Mouse (Mus musculus): ENCODE results near the gene Gle1. TPM values are rescaled to one million over a fixed set of nuclear protein-coding genes. Genes with fewer than 3 reads are reported as not detected.

Gene Gle1
- polyA plus RNA-seq, 1 experiment from 2014 or later: 43.1 TPM

DNA sequence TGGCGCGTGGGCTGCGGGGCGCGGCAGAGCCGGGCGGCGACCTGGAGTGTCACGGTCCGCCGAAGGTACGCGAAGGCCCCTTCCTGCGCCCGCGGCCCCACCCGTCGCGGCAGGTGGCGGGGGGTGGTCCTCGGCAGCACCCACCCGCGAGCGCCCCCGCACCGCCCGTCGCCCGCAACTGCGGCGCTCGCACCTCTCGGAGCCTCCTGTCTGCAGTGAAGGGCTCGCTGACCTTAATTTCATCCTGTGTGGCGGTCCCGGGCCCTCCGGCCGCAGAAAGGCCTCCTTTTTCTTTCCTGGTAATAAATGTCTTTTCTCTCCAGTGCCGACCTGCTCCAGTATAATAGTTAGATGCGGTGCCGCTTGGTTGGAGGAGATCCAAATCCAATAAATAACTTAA, 30.7 kb downstream of the Gle1 start:
- H3K4me2 ChIP-seq: peak overlapping the region; percentile 82
- peaks cover 12% of the 10 kb centered on the region for H3K4me1 ChIP-seq
- H3K27me3 ChIP-seq (replicated peaks): peaks cover 83% of the 10 kb centered on the region
- peak overlapping the region; percentile 27; the same call in 1 of the 2 replicates for H3K27ac ChIP-seq
- peak overlapping the region; percentile 73 for H3K9ac ChIP-seq
- peak overlapping the region; percentile 63 for H3K4me3 ChIP-seq
- ATAC-seq: no peak
- H3K36me3 ChIP-seq: no peaks in the 10 kb centered on the region
- no peaks in the 10 kb centered on the region for H3K9me3 ChIP-seq (replicated peaks)
- WGBS (ENCODE audit: insufficient replicate concordance): 3% methylated on average over 41 of the region's 41 CpGs

GRCm38 (mm10) chr2:29966826-29967225, 31.6 kb downstream of the Gle1 start:
- Histone ChIP-seq H3K36me3 (no peaks in the 10 kb centered on the region), H3K27ac (no peak overlapping the region), H3K4me3 (peak overlapping the region; percentile 63; the same call in 1 of the 2 replicates), H3K9ac (no peak overlapping the region), H3K4me1 (peaks cover 16% of the 10 kb centered on the region), H3K4me2 (peak overlapping the region; percentile 82), H3K9me3 (replicated peaks) (no peaks in the 10 kb centered on the region), H3K27me3 (replicated peaks) (peaks cover 84% of the 10 kb centered on the region)
- WGBS (ENCODE audit: insufficient replicate concordance): 67% methylated on average over 2 of the region's 2 CpGs
- ATAC-seq: no peak

DNA sequence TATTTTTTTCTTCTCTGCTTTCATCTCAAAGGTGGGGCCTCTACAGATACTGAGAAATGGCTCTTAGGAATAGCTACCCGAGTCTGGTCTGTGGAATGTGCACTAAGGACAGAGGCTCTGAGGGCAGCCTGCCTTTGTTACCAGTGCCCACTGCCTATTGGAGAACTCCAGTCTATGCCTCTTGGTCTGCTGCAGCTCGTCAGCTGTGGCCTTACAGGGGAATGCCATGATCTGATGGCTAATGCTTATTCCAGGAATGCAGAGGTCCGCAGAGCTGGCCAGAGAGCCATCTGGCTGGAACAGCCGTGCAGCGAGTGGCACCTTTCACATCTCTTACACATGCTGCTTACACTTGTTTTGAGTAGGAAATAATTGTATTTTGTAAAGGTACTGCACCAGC, 32.5 kb downstream of the Gle1 start:
- ATAC-seq: no peak
- Histone ChIP-seq H3K9me3 (replicated peaks) (no peaks in the 10 kb centered on the region), H3K27ac (no peak overlapping the region), H3K36me3 (no peaks in the 10 kb centered on the region), H3K4me1 (peaks cover 25% of the 10 kb centered on the region), H3K4me3 (no peak overlapping the region), H3K27me3 (replicated peaks) (peaks cover 78% of the 10 kb centered on the region), H3K9ac (no peak overlapping the region), H3K4me2 (no peak overlapping the region)
- 68% methylated on average over 5 of the region's 5 CpGs for WGBS (ENCODE audit: insufficient replicate concordance)

- Histone ChIP-seq H3K27me3 (replicated peaks) (peaks cover 70% of the 10 kb centered on the region), H3K9ac (no peak overlapping the region), H3K4me2 (no peak overlapping the region), H3K4me3 (no peak overlapping the region), H3K9me3 (replicated peaks) (no peaks in the 10 kb centered on the region), H3K27ac (no peak overlapping the region), H3K36me3 (no peaks in the 10 kb centered on the region), H3K4me1 (peaks cover 31% of the 10 kb centered on the region)
- ATAC-seq: no peak
- 66% methylated on average over 5 of the region's 5 CpGs for WGBS (ENCODE audit: insufficient replicate concordance)
Measured at GRCm38 (mm10) chr2:29968638-29969037, 33.4 kb downstream of the Gle1 start.

DNA sequence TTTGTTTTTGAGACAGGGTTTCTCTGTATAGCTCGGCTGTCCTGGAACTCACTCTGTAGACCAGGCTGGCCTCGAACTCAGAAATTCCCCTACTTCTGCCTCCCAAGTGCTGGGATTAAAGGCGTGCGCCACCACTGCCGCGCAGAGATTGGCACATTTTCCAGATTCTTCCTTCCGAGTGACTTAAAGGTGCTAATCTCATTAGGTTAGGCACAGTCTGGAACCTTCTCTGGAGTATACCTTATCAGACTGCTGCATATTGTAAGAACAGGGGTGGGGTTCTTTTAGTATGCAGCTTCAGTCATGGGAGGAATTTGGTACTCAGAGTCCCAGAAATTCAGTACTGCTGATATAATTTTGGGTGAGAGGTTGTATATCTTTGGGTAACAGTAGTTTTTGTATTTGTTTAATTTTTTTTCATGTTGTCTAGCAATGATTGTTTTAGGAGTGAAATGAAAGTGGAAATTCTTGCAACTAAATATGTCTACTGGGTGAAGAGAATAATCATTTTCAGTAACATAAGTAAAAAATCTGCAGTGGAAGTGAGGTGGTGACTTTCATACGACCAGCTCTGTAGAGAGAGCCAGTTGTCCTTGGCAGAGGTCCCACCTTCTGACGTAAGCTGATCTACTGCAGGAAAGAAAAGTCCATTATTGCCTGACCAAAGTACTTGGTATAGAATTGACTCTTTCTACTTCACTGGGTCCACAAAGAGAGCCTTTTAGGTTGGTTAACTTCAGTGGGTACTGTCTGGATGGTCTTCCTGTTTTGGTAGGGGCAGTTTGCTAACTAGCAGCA, 36.8 kb downstream of the Gle1 start:
- Histone ChIP-seq H3K27me3 (replicated peaks) (peaks cover 39% of the 10 kb centered on the region), H3K4me3 (no peak overlapping the region), H3K27ac (no peak overlapping the region), H3K9ac (no peak overlapping the region), H3K9me3 (replicated peaks) (no peaks in the 10 kb centered on the region), H3K4me1 (peaks cover 22% of the 10 kb centered on the region), H3K36me3 (no peaks in the 10 kb centered on the region), H3K4me2 (no peak overlapping the region)
- WGBS (ENCODE audit: insufficient replicate concordance): 45% methylated on average over 9 of the region's 9 CpGs
- peak; percentile 67 for ATAC-seq

GRCm38 (mm10) chr2:29973525-29973924, 38.3 kb downstream of the Gle1 start:
- Histone ChIP-seq H3K4me1 (peaks cover 20% of the 10 kb centered on the region), H3K36me3 (0 out of 2 replicates have a peak, but pooled peaks cover 4% of the 10 kb centered on the region), H3K27ac (no peak overlapping the region), H3K9me3 (replicated peaks) (no peaks in the 10 kb centered on the region), H3K27me3 (replicated peaks) (peaks cover 24% of the 10 kb centered on the region), H3K4me2 (no peak overlapping the region), H3K4me3 (no peak overlapping the region), H3K9ac (no peak overlapping the region)
- WGBS (ENCODE audit: insufficient replicate concordance): 8% methylated on average over 2 of the region's 2 CpGs
- no peak for ATAC-seq

GRCm38 (mm10) chr2:29977307-29977706, 42.1 kb downstream of the Gle1 start:
- ATAC-seq: no peak
- no peaks in the 10 kb centered on the region for H3K9me3 ChIP-seq (replicated peaks)
- peaks cover 35% of the 10 kb centered on the region for H3K36me3 ChIP-seq
- H3K4me1 ChIP-seq: peaks cover 11% of the 10 kb centered on the region
- H3K9ac ChIP-seq: no peak overlapping the region
- H3K4me2 ChIP-seq: no peak overlapping the region
- H3K27ac ChIP-seq: no peak overlapping the region
- peaks cover 3% of the 10 kb centered on the region; the same call in 1 of the 2 replicates for H3K27me3 ChIP-seq (replicated peaks)
- H3K4me3 ChIP-seq: no peak overlapping the region

GRCm38 (mm10) chr2:29980661-29981060, 45.4 kb downstream of the Gle1 start:
- no peak overlapping the region for H3K27ac ChIP-seq
- H3K27me3 ChIP-seq (replicated peaks): no peaks in the 10 kb centered on the region
- 76% methylated on average over 1 of the region's 1 CpGs for WGBS (ENCODE audit: insufficient replicate concordance)
- H3K4me3 ChIP-seq: no peak overlapping the region
- no peaks in the 10 kb centered on the region for H3K9me3 ChIP-seq (replicated peaks)
- H3K36me3 ChIP-seq: peaks cover 64% of the 10 kb centered on the region
- H3K4me2 ChIP-seq: no peak overlapping the region
- H3K9ac ChIP-seq: no peak overlapping the region
- no peak for ATAC-seq
- no peaks in the 10 kb centered on the region for H3K4me1 ChIP-seq

DNA sequence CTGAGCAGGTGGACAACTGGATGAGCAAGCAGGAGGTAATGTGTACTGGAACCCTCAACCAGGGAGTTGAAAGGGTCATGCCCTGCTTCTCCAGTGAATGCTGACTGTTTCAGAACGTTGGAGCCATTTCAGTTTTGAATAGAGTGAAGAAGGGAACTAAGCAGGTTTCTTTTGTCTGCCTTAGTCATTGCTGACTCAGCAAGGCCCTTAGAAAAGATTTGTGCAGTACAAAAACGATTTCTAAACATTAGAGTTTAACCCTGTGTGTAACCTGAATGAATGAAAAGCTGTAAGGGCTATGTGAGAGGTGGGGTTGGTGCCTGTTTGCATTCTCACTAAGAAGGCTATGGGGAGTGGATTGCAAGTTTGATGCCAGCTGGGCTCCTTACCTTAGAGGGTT, 56.7 kb downstream of the Gle1 start:
- peaks cover 77% of the 10 kb centered on the region for H3K36me3 ChIP-seq
- no peak overlapping the region for H3K4me2 ChIP-seq
- H3K9me3 ChIP-seq (replicated peaks): no peaks in the 10 kb centered on the region
- H3K4me3 ChIP-seq: no peak overlapping the region
- no peaks in the 10 kb centered on the region for H3K27me3 ChIP-seq (replicated peaks)
- no peak overlapping the region for H3K9ac ChIP-seq
- no peak overlapping the region for H3K27ac ChIP-seq
- ATAC-seq: no peak
- WGBS (ENCODE audit: insufficient replicate concordance): 36% methylated on average over 2 of the region's 2 CpGs
- H3K4me1 ChIP-seq: no peaks in the 10 kb centered on the region

DNA sequence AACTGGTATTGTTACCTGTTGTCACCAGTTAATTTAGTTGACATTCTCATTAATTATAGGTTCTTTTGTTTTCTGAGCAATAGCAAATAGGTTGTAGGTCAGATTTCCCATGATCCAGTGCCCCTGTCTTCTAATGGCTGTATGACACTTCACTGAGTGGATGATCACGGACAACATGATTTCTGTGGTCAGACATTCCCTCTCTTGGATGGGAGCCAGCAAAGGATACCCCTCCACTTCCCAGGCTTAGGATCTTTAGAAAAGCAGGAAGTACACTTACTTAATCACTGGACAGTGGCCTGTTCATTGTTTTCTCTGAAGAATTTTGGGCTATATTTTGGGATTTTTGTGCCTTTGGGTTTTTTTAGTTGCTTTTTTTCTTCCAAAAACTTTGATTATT, 73.9 kb downstream of the Gle1 start:
- Histone ChIP-seq H3K27ac (no peak overlapping the region), H3K9me3 (replicated peaks) (no peaks in the 10 kb centered on the region), H3K4me2 (no peak overlapping the region), H3K36me3 (peaks cover 71% of the 10 kb centered on the region), H3K4me3 (no peak overlapping the region), H3K27me3 (replicated peaks) (no peaks in the 10 kb centered on the region), H3K9ac (no peak overlapping the region), H3K4me1 (no peaks in the 10 kb centered on the region)
- 60% methylated on average over 1 of the region's 1 CpGs for WGBS (ENCODE audit: insufficient replicate concordance)
- no peak for ATAC-seq
